Mouse (Mus musculus) stomach, embryonic 16.5 days (tissue): ENCODE results near the gene Me1. TPM values are rescaled to one million over a fixed set of nuclear protein-coding genes. Genes with fewer than 3 reads are reported as not detected.
A peak's percentile ranks its signal among the peaks of the same experiment; 100 is the strongest.

ENCODE experiments used
- ATAC-seq: fragments of 200-750 bp; cut with Nextera tagmentation; 2 replicates; pipeline ENCODE4 v1.8.0; 2017; ENCODE audit warnings: moderate number of reproducible peaks, moderate TSS enrichment; ENCODE audit not compliant: insufficient read depth, low FRiP score
- H3K27ac ChIP-seq: fragments of 300-500 bp; sonication (generic); 2 replicates; pipeline ENCODE4 v1.5.1; 2014; ENCODE audit warnings: low read length
- H3K27me3 ChIP-seq: fragments of 300-500 bp; sonication (generic); 2 replicates; pipeline ENCODE4 v1.6.1; 2014; ENCODE audit warnings: low read length, control low read depth, mixed read lengths; ENCODE audit not compliant: control insufficient read depth, insufficient read depth
- H3K36me3 ChIP-seq: fragments of 300-500 bp; sonication (generic); 2 replicates; pipeline ENCODE4 v1.6.1; 2014; ENCODE audit warnings: low read length; ENCODE audit not compliant: control insufficient read depth, insufficient read depth
- H3K4me1 ChIP-seq: fragments of 300-500 bp; sonication (generic); 2 replicates; pipeline ENCODE4 v1.6.1; 2014; ENCODE audit warnings: low read length, control low read depth, mixed read lengths; ENCODE audit not compliant: control insufficient read depth, insufficient read depth
- H3K4me2 ChIP-seq: fragments of 300-500 bp; sonication (generic); 2 replicates; pipeline ENCODE4 v1.6.1; 2014; ENCODE audit warnings: low read depth, low read length, mixed read lengths
- H3K4me3 ChIP-seq: fragments of 300-500 bp; sonication (generic); replicated peaks from 2 replicates; pipeline ENCODE4 v1.5.1; 2014; ENCODE audit warnings: mild to moderate bottlenecking, low read length
- H3K9ac ChIP-seq: fragments of 300-500 bp; sonication (generic); 2 replicates; pipeline ENCODE4 v1.6.1; 2014; ENCODE audit warnings: low read length
- H3K9me3 ChIP-seq: fragments of 300-500 bp; sonication (generic); replicated peaks from 2 replicates; pipeline ENCODE4 v1.6.1; 2016; ENCODE audit warnings: low read length, control low read depth; ENCODE audit not compliant: control insufficient read depth
- WGBS: fragments of 180-500 bp; shearing (Covaris S2); extraction: QIAGEN DNeasy Blood & Tissue Kit; methylation state at CpG from one replicate; pipeline ENCODE4 v1.1.7; 2014; 5-methylcytosine and 5-hydroxymethylcytosine counted together
- polyA plus RNA-seq: library from polyadenylated mRNA; unstranded; fragments of >200 nt; fragmentation: Nextera tagmentation; extraction: Ambion mirVana; gene quantifications from 2 replicates; pipeline ENCODE4 v1.2.1, GENCODE M21; 2015

Me1 gene
- polyA plus RNA-seq, 1 experiment from 2014 or later, result 26.6 TPM

- Histone ChIP-seq H3K9me3 (no peaks in the 10 kb centered on the region), H3K27me3 (no peaks in the 10 kb centered on the region), H3K9ac (no peak overlapping the region), H3K27ac (no peak overlapping the region), H3K36me3 (no peaks in the 10 kb centered on the region), H3K4me1 (no peaks in the 10 kb centered on the region), H3K4me2 (no peak overlapping the region), H3K4me3 (no peak overlapping the region)
- ATAC-seq, result no peak
- WGBS, result 66% methylated on average over 10 of the region's 10 CpGs
Observed at GRCm38 (mm10) chr9:86579657-86580056, 116.1 kb downstream of the Me1 start.

GRCm38 (mm10) chr9:86575178-86575577 is 120.6 kb downstream of the Me1 start:
- H3K27ac ChIP-seq, result no peak overlapping the region
- no peak overlapping the region for H3K9ac ChIP-seq
- 91% methylated on average over 6 of the region's 6 CpGs for WGBS
- H3K4me3 ChIP-seq, result no peak overlapping the region
- no peaks in the 10 kb centered on the region for H3K9me3 ChIP-seq
- H3K27me3 ChIP-seq, result no peaks in the 10 kb centered on the region
- no peaks in the 10 kb centered on the region for H3K36me3 ChIP-seq
- no peak overlapping the region for H3K4me2 ChIP-seq
- H3K4me1 ChIP-seq, result peaks cover 17% of the 10 kb centered on the region
- no peak for ATAC-seq

GRCm38 (mm10) chr9:86573616-86574303 is 122.0 kb downstream of the Me1 start:
- 77% methylated on average over 20 of the region's 20 CpGs for WGBS
- no peak overlapping the region for H3K4me3 ChIP-seq
- no peak overlapping the region for H3K4me2 ChIP-seq
- no peaks in the 10 kb centered on the region for H3K27me3 ChIP-seq
- no peak overlapping the region for H3K27ac ChIP-seq
- ATAC-seq, result no peak
- H3K9ac ChIP-seq, result no peak overlapping the region
- peaks cover 19% of the 10 kb centered on the region for H3K4me1 ChIP-seq
- no peaks in the 10 kb centered on the region for H3K9me3 ChIP-seq
- H3K36me3 ChIP-seq, result no peaks in the 10 kb centered on the region

GRCm38 (mm10) chr9:86572636-86573291 is 123.0 kb downstream of the Me1 start:
- H3K27me3 ChIP-seq, result no peaks in the 10 kb centered on the region
- WGBS, result 11% methylated on average over 13 of the region's 13 CpGs
- no peaks in the 10 kb centered on the region for H3K9me3 ChIP-seq
- peaks cover 19% of the 10 kb centered on the region for H3K4me1 ChIP-seq
- no peak for ATAC-seq
- peak overlapping the region; percentile 71 for H3K9ac ChIP-seq
- H3K36me3 ChIP-seq, result no peaks in the 10 kb centered on the region; the same call in 1 of the 2 replicates
- no peak overlapping the region for H3K27ac ChIP-seq
- H3K4me3 ChIP-seq, result peak overlapping the region; percentile 89
- H3K4me2 ChIP-seq, result peak overlapping the region; percentile 100

- Histone ChIP-seq H3K36me3 (no peaks in the 10 kb centered on the region; the same call in 1 of the 2 replicates), H3K9me3 (no peaks in the 10 kb centered on the region), H3K27me3 (no peaks in the 10 kb centered on the region), H3K9ac (peak overlapping the region; percentile 71), H3K4me3 (peak overlapping the region; percentile 89), H3K27ac (no peak overlapping the region), H3K4me1 (peaks cover 19% of the 10 kb centered on the region), H3K4me2 (peak overlapping the region; percentile 100)
- peak; percentile 18; the same call in 1 of the 2 replicates for ATAC-seq
- WGBS, result under 1% methylated on average over 25 of the region's 25 CpGs
Observed at GRCm38 (mm10) chr9:86572196-86572595, 123.6 kb downstream of the Me1 start.

GRCm38 (mm10) chr9:86571540-86572135 is 124.1 kb downstream of the Me1 start, which contains the start of the genes Pgm3 and Rwdd2a:
Gene Pgm3 (minus strand): TSS chr9:86571842.
Gene Rwdd2a (plus strand): TSS chr9:86571991.
- Histone ChIP-seq H3K36me3 (peaks cover 3% of the 10 kb centered on the region), H3K27me3 (no peaks in the 10 kb centered on the region), H3K9ac (peak within 1 kb of the TSS; percentile 89), H3K9me3 (no peaks in the 10 kb centered on the region), H3K27ac (peak within 1 kb of the TSS; percentile 88), H3K4me3 (peak within 1 kb of the TSS; percentile 89), H3K4me1 (peaks cover 19% of the 10 kb centered on the region), H3K4me2 (peak within 1 kb of the TSS; percentile 100)
- WGBS, result under 1% methylated on average over 59 of the region's 59 CpGs
- ATAC-seq, result peak; percentile 97

- peak overlapping the region; percentile 89 for H3K4me3 ChIP-seq
- peak overlapping the region; percentile 88; the same call in 1 of the 2 replicates for H3K27ac ChIP-seq
- no peak for ATAC-seq
- peaks cover 4% of the 10 kb centered on the region for H3K36me3 ChIP-seq
- H3K9me3 ChIP-seq, result no peaks in the 10 kb centered on the region
- H3K4me1 ChIP-seq, result peaks cover 19% of the 10 kb centered on the region
- WGBS, result 10% methylated on average over 8 of the region's 8 CpGs
- peak overlapping the region; percentile 50; the same call in 1 of the 2 replicates for H3K9ac ChIP-seq
- no peaks in the 10 kb centered on the region for H3K27me3 ChIP-seq
- peak overlapping the region; percentile 100 for H3K4me2 ChIP-seq
Observed at GRCm38 (mm10) chr9:86570946-86571345, 124.8 kb downstream of the Me1 start.

- Histone ChIP-seq H3K4me2 (peak overlapping the region; percentile 100), H3K36me3 (peaks cover 4% of the 10 kb centered on the region), H3K4me1 (peaks cover 19% of the 10 kb centered on the region), H3K9me3 (no peaks in the 10 kb centered on the region), H3K4me3 (peak overlapping the region; percentile 89), H3K27ac (no peak overlapping the region; the same call in 1 of the 2 replicates), H3K9ac (no peak overlapping the region), H3K27me3 (no peaks in the 10 kb centered on the region)
- no peak for ATAC-seq
- WGBS, result 75% methylated on average over 10 of the region's 10 CpGs
Observed at GRCm38 (mm10) chr9:86570261-86570890, 125.4 kb downstream of the Me1 start.
